Mouse (Mus musculus) ES-CJ7 (cell line): ENCODE results near the gene Sbf1.

Source experiments
- DNase-seq: peaks from one replicate; pipeline ENCODE4 v3.0.0; 2011; ENCODE audit warnings: low read depth, low spot score

Gene Sbf1

DNA sequence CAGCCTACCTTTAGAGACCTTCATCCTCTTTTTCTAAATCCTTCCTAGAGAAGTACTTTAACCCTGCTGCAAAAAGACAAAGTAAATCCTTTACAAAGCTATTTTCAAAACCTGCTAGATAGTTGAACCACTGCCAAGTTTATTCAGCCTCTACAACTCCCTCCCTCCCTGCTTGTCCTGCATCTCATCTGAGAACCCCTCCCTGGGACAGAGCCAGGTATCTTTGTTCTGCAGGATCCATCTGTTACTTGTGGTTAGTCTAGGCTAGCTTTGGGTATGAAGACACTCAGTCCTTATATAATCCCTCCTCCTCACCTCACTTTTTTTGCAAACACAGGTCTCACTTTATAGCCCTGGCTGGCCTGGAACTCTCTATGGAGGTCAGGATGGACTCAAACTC lies 30.1 kb downstream of the Sbf1 start:
- DNase-seq = no peak

DNA sequence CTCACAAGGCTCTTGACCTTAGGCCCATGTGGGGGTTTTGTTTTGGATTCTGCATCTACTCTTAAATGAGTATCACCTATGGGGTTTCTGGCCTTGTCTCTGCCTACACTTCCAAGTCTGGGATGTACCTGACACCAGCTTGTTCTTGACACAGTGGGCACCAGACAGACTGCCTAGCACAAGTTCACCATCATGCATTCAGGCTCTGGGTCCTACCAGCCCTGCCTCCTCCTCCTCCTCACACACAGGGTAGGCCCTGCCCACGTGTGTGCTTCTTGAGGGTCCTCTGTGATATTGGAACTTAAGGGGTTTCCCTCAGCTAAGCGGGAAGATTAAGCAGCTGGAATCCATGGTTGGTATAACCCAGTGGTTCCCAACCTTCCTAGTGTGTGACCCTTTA lies 31.0 kb downstream of the Sbf1 start:
- DNase-seq = no peak

GRCm38 (mm10) chr15:89282546-89282945 lies 32.6 kb downstream of the Sbf1 start:
- DNase-seq = no peak

- no peak for DNase-seq
Observed at GRCm38 (mm10) chr15:89277366-89277765, 37.7 kb downstream of the Sbf1 start.

- DNase-seq = no peak
Observed at GRCm38 (mm10) chr15:89275497-89275896, 39.6 kb downstream of the Sbf1 start.

- DNase-seq = no peak
Observed at GRCm38 (mm10) chr15:89264485-89264884, 50.6 kb downstream of the Sbf1 start.

DNA sequence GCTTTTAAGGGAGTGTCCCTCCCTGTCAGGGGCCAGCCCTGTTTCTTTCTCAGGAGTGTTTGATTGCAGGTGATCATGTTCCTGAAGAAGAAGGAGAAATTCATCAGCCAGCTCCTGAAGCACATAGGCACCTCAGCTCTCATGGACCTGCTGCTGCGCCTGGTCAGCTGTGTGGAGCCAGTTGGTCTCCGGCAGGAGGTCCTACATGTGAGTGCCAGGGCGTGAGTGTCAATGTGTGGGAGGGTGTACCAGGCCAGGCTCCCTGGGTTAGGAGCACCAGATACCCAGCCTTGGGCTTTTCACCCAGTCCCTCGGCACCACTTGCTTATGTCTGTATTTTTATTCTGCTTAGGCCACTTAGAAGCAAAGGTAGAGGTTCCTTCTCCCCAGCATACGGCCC lies 56.1 kb downstream of the Sbf1 start:
- no peak for DNase-seq

- DNase-seq = no peak
Observed at GRCm38 (mm10) chr15:89255330-89255729, 59.8 kb downstream of the Sbf1 start.

GRCm38 (mm10) chr15:89249063-89249462 lies 66.0 kb downstream of the Sbf1 start:
- no peak for DNase-seq

DNA sequence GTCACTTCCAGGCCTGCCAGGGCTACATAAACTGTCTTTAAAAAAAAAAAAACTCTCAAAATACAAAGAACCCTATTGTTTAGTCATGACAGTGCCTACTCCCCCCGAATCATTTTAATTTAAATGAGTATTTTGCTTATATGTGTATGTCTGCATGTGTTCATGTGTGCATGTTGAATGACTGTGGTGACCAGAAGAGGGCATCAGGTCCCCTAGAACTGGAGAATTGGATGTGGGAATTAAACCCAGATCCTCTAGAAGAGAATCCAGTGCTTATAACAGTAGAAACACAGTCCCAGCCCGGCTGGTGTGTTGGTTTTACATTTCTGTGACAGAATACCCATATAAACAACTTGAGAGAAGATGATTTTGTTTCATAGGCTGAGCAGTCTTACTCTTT lies 74.1 kb downstream of the Sbf1 start:
- peak; percentile 16 for DNase-seq

DNA sequence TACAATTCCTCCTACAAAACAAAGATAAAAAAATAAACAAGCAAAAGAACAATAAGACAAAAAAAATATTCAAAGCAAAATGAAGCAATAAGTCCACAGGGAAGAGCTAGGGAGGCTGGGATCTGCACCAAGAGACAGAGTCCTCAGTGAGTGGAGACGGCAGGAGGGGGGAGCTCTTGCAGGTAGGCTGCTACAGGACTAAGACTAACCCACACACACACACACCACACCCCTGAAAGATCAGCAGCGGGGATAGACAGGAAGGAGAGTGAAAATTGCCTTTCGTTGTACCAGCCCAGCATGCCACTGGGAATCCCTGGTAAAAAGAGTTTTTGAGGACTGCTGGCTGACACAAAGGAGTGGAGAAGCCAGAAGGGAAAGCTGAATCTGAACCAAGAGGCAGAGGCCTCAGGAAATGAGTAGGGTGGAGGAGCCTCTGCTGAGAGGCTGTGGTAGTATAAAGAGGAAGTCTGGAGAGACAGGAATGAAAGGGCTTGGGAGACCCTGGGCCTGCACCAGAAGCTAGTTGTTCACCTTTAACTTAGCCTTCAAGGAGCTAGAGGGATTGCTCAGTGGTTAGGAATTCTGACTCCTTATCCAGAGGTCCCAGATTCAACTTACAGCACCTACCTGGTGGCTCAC lies 75.2 kb downstream of the Sbf1 start:
- DNase-seq = no peak
